Mouse (Mus musculus) hindbrain, embryonic 12.5 days (tissue): ENCODE data around the gene Lcat. TPM values are rescaled to one million over a fixed set of nuclear protein-coding genes. Genes with fewer than 3 reads are reported as not detected.

ENCODE experiments used
- ATAC-seq: fragments of 200-750 bp; cut with Nextera tagmentation; 2 replicates; pipeline ENCODE4 v1.8.0; 2017; ENCODE audit warnings: moderate TSS enrichment; ENCODE audit not compliant: low FRiP score
- H3K27ac ChIP-seq: fragments of 300-500 bp; sonication (generic); 2 replicates; pipeline ENCODE4 v1.5.1; 2016; ENCODE audit warnings: mild to moderate bottlenecking
- H3K27me3 ChIP-seq: fragments of 300-500 bp; sonication (generic); 2 replicates; pipeline ENCODE4 v1.6.1; 2016; ENCODE audit warnings: mild to moderate bottlenecking
- H3K36me3 ChIP-seq: fragments of 300-500 bp; sonication (generic); 2 replicates; pipeline ENCODE4 v1.6.1; 2016; ENCODE audit warnings: mild to moderate bottlenecking
- H3K4me1 ChIP-seq: fragments of 300-500 bp; sonication (generic); 2 replicates; pipeline ENCODE4 v1.6.1; 2016
- H3K4me2 ChIP-seq: fragments of 300-500 bp; sonication (generic); replicated peaks from 2 replicates; pipeline ENCODE4 v1.6.1; 2016; ENCODE audit warnings: mild to moderate bottlenecking
- H3K4me3 ChIP-seq: fragments of 300-500 bp; sonication (generic); 2 replicates; pipeline ENCODE4 v1.5.1; 2016; ENCODE audit warnings: mild to moderate bottlenecking
- H3K9ac ChIP-seq: fragments of 300-500 bp; sonication (generic); 2 replicates; pipeline ENCODE4 v1.6.1; 2016; ENCODE audit warnings: mild to moderate bottlenecking, moderate library complexity
- H3K9me3 ChIP-seq: fragments of 300-500 bp; sonication (generic); replicated peaks from 2 replicates; pipeline ENCODE4 v1.6.1; 2016; ENCODE audit warnings: mild to moderate bottlenecking
- WGBS: fragments of 180-500 bp; shearing (Covaris S2); methylation state at CpG from one replicate; pipeline ENCODE4 v1.1.7; 2016; 5-methylcytosine and 5-hydroxymethylcytosine counted together
- microRNA-seq: library from miRNA; unstranded; fragments of <30 nt; microRNA quantifications from one replicate; pipeline ENCODE4, GENCODE M21; 2017
- polyA plus RNA-seq: library from polyadenylated mRNA; unstranded; fragments of >200 nt; fragmentation: Nextera tagmentation; extraction: Ambion mirVana; gene quantifications from 2 replicates; pipeline ENCODE4 v1.2.1, GENCODE M21; 2016

The Lcat gene
- polyA plus RNA-seq, 1 experiment from 2014 or later: 0.57 TPM

- no peak; the same call in 1 of the 2 replicates for ATAC-seq
- Histone ChIP-seq H3K9ac (peak overlapping the region; percentile 99), H3K27ac (peak overlapping the region; percentile 89), H3K27me3 (no peaks in the 10 kb centered on the region), H3K4me3 (peak overlapping the region; percentile 97), H3K36me3 (no peaks in the 10 kb centered on the region), H3K4me1 (peaks cover 7% of the 10 kb centered on the region), H3K9me3 (no peaks in the 10 kb centered on the region), H3K4me2 (peak overlapping the region; percentile 86)
- 43% methylated on average over 16 of the region's 16 CpGs for WGBS
Observed at GRCm38 (mm10) chr8:105900941-105901616, 42.1 kb downstream of the Lcat start.

GRCm38 (mm10) chr8:105900180-105900940, 42.8 kb downstream of the Lcat start, which contains the start of gene Pskh1:
Pskh1 (plus strand) TSS chr8:105900441.
- peak; percentile 95 for ATAC-seq
- H3K4me2 ChIP-seq: peak within 1 kb of the TSS; percentile 86

GRCm38 (mm10) chr8:105897801-105898480, 45.2 kb downstream of the Lcat start:
- Histone ChIP-seq H3K27ac (no peak overlapping the region), H3K9ac (no peak overlapping the region), H3K4me2 (no peak overlapping the region), H3K4me3 (no peak overlapping the region), H3K27me3 (no peaks in the 10 kb centered on the region), H3K4me1 (peaks cover 16% of the 10 kb centered on the region), H3K9me3 (no peaks in the 10 kb centered on the region), H3K36me3 (peaks cover 14% of the 10 kb centered on the region; the same call in 1 of the 2 replicates)
- 85% methylated on average over 9 of the region's 9 CpGs for WGBS
- no peak for ATAC-seq

More at GRCm38 (mm10) chr8:105900180-105900940, 42.8 kb downstream of the Lcat start, which contains the start of gene Pskh1:
- H3K4me1 ChIP-seq: peaks cover 7% of the 10 kb centered on the region
- H3K36me3 ChIP-seq: no peaks in the 10 kb centered on the region
- H3K9ac ChIP-seq: peak within 1 kb of the TSS; percentile 99
- 1% methylated on average over 68 of the region's 68 CpGs for WGBS
- no peaks in the 10 kb centered on the region for H3K27me3 ChIP-seq
- no peaks in the 10 kb centered on the region for H3K9me3 ChIP-seq
- H3K27ac ChIP-seq: peak within 1 kb of the TSS; percentile 89
- peak within 1 kb of the TSS; percentile 97 for H3K4me3 ChIP-seq

- Histone ChIP-seq H3K36me3 (peaks cover 58% of the 10 kb centered on the region), H3K4me2 (peak within 1 kb of the TSS; percentile 37), H3K4me3 (no peak within 1 kb of the TSS), H3K4me1 (peaks cover 9% of the 10 kb centered on the region), H3K27me3 (no peaks in the 10 kb centered on the region), H3K9me3 (no peaks in the 10 kb centered on the region), H3K9ac (peak within 1 kb of the TSS; percentile 32; the same call in 1 of the 2 replicates), H3K27ac (peak within 1 kb of the TSS; percentile 57)
- ATAC-seq: peak; percentile 87
- WGBS: 5% methylated on average over 11 of the region's 11 CpGs
Observed at GRCm38 (mm10) chr8:105893339-105893738, 49.8 kb downstream of the Lcat start, which contains the start of gene Nrn1l. Nrn1l (plus strand) TSS chr8:105893567.

GRCm38 (mm10) chr8:105892432-105892831, 50.8 kb downstream of the Lcat start:
- peaks cover 9% of the 10 kb centered on the region for H3K4me1 ChIP-seq
- no peak overlapping the region for H3K4me2 ChIP-seq
- 88% methylated on average over 6 of the region's 6 CpGs for WGBS
- H3K27ac ChIP-seq: no peak overlapping the region
- peaks cover 67% of the 10 kb centered on the region for H3K36me3 ChIP-seq
- H3K9me3 ChIP-seq: no peaks in the 10 kb centered on the region
- H3K4me3 ChIP-seq: no peak overlapping the region
- no peaks in the 10 kb centered on the region for H3K27me3 ChIP-seq
- H3K9ac ChIP-seq: no peak overlapping the region
- ATAC-seq: no peak

GRCm38 (mm10) chr8:105890870-105891269, 52.3 kb downstream of the Lcat start:
- H3K9me3 ChIP-seq: no peaks in the 10 kb centered on the region
- no peak overlapping the region for H3K4me2 ChIP-seq
- H3K4me3 ChIP-seq: no peak overlapping the region
- no peaks in the 10 kb centered on the region for H3K27me3 ChIP-seq
- no peak for ATAC-seq
- peaks cover 9% of the 10 kb centered on the region for H3K4me1 ChIP-seq
- no peak overlapping the region for H3K9ac ChIP-seq
- 92% methylated on average over 6 of the region's 6 CpGs for WGBS
- peaks cover 82% of the 10 kb centered on the region for H3K36me3 ChIP-seq
- H3K27ac ChIP-seq: no peak overlapping the region

GRCm38 (mm10) chr8:105889756-105890465, 53.3 kb downstream of the Lcat start:
- Histone ChIP-seq H3K36me3 (peaks cover 92% of the 10 kb centered on the region), H3K4me1 (peaks cover 9% of the 10 kb centered on the region), H3K27ac (no peak overlapping the region), H3K4me2 (no peak overlapping the region), H3K4me3 (no peak overlapping the region), H3K9ac (no peak overlapping the region), H3K27me3 (no peaks in the 10 kb centered on the region), H3K9me3 (no peaks in the 10 kb centered on the region)
- no peak for ATAC-seq
- 94% methylated on average over 12 of the region's 12 CpGs for WGBS

Small RNAs within 50 kb of the gene (microRNA-seq; reads per million reads assigned to microRNA genes)
- gene Mir7074: not detected

Other genes with a start within 250 kb of the Lcat start
- 79.1 and 88.0 TPM in 2 replicates for gene Acd, start 242.3 kb downstream of the Lcat start, polyA plus RNA-seq
- gene Pard6a, start 242.2 kb downstream of the Lcat start, polyA plus RNA-seq: 29.5 and 29.7 TPM in 2 replicates
- 0.39 TPM in 1 of 2 replicates, not detected in the other for gene 4933405L10Rik, start 235.7 kb downstream of the Lcat start, polyA plus RNA-seq
- gene Enkd1, start 235.2 kb downstream of the Lcat start, polyA plus RNA-seq: 22.4 and 23.6 TPM in 2 replicates
- gene Gfod2, start 184.7 kb downstream of the Lcat start, polyA plus RNA-seq: 63.8 and 68.1 TPM in 2 replicates
- gene Ranbp10, start 116.0 kb downstream of the Lcat start, polyA plus RNA-seq: 12.8 and 14.6 TPM in 2 replicates
- gene Tsnaxip1, start 115.7 kb downstream of the Lcat start, polyA plus RNA-seq: 0.84 and 1.5 TPM in 2 replicates
- 63.8 and 64.5 TPM in 2 replicates for gene Cenpt, start 90.1 kb downstream of the Lcat start, polyA plus RNA-seq
- gene Thap11, start 88.2 kb downstream of the Lcat start, polyA plus RNA-seq: 74.3 and 77.8 TPM in 2 replicates
- gene Nutf2, start 82.8 kb downstream of the Lcat start, polyA plus RNA-seq: 241 and 248 TPM in 2 replicates
- 69.3 and 72.1 TPM in 2 replicates for gene Edc4, start 62.5 kb downstream of the Lcat start, polyA plus RNA-seq
- gene Nrn1l, start 49.8 kb downstream of the Lcat start, polyA plus RNA-seq: 0.56 and 0.63 TPM in 2 replicates
- gene Pskh1, start 42.9 kb downstream of the Lcat start, polyA plus RNA-seq: 22.4 and 28.7 TPM in 2 replicates
- 2.6 and 2.7 TPM in 2 replicates for gene Ctrl, start 9.5 kb downstream of the Lcat start, polyA plus RNA-seq
- 27.3 and 30.2 TPM in 2 replicates for gene Psmb10, start 4.9 kb downstream of the Lcat start, polyA plus RNA-seq
- gene Slc12a4, start 22.7 kb upstream of the Lcat start, polyA plus RNA-seq: 19.5 TPM in 2 replicates
- gene Dpep3, start 36.0 kb upstream of the Lcat start, polyA plus RNA-seq: not detected in 2 replicates
- gene Dus2, start 48.0 kb upstream of the Lcat start, polyA plus RNA-seq: 16.3 and 20.7 TPM in 2 replicates
- gene Dpep2nb, start 62.6 kb upstream of the Lcat start, polyA plus RNA-seq: not detected in 2 replicates
- 18.4 and 19.9 TPM in 2 replicates for gene Ddx28, start 68.5 kb upstream of the Lcat start, polyA plus RNA-seq
- gene Nfatc3, start 115.5 kb upstream of the Lcat start, polyA plus RNA-seq: 5.7 and 6.7 TPM in 2 replicates
- 2.6 and 2.9 TPM in 2 replicates for gene Esrp2, start 193.6 kb upstream of the Lcat start, polyA plus RNA-seq
- gene Pla2g15, start 207.0 kb upstream of the Lcat start, polyA plus RNA-seq: 18.2 and 20.1 TPM in 2 replicates
- gene Slc7a6, start 225.5 kb upstream of the Lcat start, polyA plus RNA-seq: 55.8 and 60.8 TPM in 2 replicates